ENCODE assay signal across 8 mouse cellular contexts in the genomic region with DNA sequence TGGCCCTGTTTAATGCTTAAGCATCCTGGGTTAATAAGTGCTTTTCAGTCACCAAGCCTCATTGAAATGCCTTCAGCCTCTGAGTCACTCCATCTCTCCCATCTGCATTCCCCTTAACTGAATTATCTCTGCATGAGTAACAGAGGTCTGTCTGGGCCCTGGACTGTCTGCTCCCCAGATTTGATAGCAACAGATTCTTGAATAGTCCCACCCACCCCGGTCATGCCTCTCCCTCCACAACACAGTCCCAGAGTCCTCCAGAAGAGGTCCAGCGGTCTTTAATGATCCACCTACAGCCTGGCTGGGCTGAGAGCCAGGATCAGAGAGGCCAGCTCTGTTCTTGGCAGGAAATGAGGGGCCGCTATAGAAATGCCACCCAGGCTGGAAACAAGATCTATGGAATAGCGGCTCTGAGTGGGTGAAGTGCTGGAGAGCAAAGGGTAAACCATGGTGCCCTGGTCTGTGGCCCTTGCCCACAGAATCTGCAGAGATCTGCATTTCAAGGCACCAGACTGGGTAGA.
DNase-seq lines count a peak whose midpoint lies in the region; ATAC-seq and TF ChIP-seq lines count a peak whose summit lies in the region.

No protein-coding gene starts in this region.

- TF ChIP-seq CTCF in midbrain, postnatal 0 days (IDR thresholded peaks at IDR 0.05): no peak
- TF ChIP-seq CTCF in kidney, postnatal 0 days (IDR thresholded peaks at IDR 0.05; ENCODE audit: low read depth): peak; percentile 22; the same call in 1 of the 2 replicates

- no peak overlapping the region for H3K27ac ChIP-seq in midbrain, postnatal 0 days (ENCODE audit: low read depth, low read length)
- H3K27ac ChIP-seq in midbrain, embryonic 16.5 days (ENCODE audit: low read length): no peak overlapping the region
- peak overlapping the region; percentile 65 for H3K27ac ChIP-seq in kidney, postnatal 0 days
- no peak overlapping the region for H3K27ac ChIP-seq in forebrain, embryonic 12.5 days

- WGBS in midbrain, postnatal 0 days: 62% methylated on average over 4 of the region's 4 CpGs
- WGBS in midbrain, embryonic 16.5 days: 62% methylated on average over 4 of the region's 4 CpGs
- WGBS in kidney, postnatal 0 days: 6% methylated on average over 4 of the region's 4 CpGs
- 71% methylated on average over 4 of the region's 4 CpGs for WGBS in forebrain, embryonic 12.5 days

- peak; percentile 14 for DNase-seq in embryo, embryonic 11 days
- DNase-seq in embryo, embryonic 9.5 days (ENCODE audit: extremely low spot score): no peak
- peak; percentile 55 for DNase-seq in midbrain, postnatal 0 days (ENCODE audit: low spot score)
- DNase-seq in kidney, postnatal 0 days (ENCODE audit: low spot score): peak; percentile 51
- peak; percentile 30 for DNase-seq in yolk sac, embryonic 10.5 days (ENCODE audit: low spot score)
- DNase-seq in frontal cortex, adult 2 months (ENCODE audit: extremely low spot score in 1 of 2, low spot score in 1 of 2): no peak

- no peaks in the 10 kb centered on the region for H3K9me3 ChIP-seq in midbrain, postnatal 0 days (ENCODE audit: low read length)
- no peaks in the 10 kb centered on the region for H3K9me3 ChIP-seq in midbrain, embryonic 16.5 days (replicated peaks; ENCODE audit: control insufficient read depth, low read length, poor library complexity, severe bottlenecking)
- H3K9me3 ChIP-seq in kidney, postnatal 0 days (replicated peaks; ENCODE audit: low read length): no peaks in the 10 kb centered on the region
- no peaks in the 10 kb centered on the region for H3K9me3 ChIP-seq in forebrain, embryonic 12.5 days

- no peak overlapping the region for H3K9ac ChIP-seq in midbrain, postnatal 0 days (replicated peaks; ENCODE audit: low read length, poor library complexity, severe bottlenecking)
- H3K9ac ChIP-seq in midbrain, embryonic 16.5 days (ENCODE audit: low read depth, low read length): no peak overlapping the region
- no peak overlapping the region for H3K9ac ChIP-seq in kidney, postnatal 0 days (ENCODE audit: low read depth, low read length)
- H3K9ac ChIP-seq in forebrain, embryonic 12.5 days: no peak overlapping the region

- H3K27me3 ChIP-seq in midbrain, postnatal 0 days (ENCODE audit: insufficient read depth, low read length): no peaks in the 10 kb centered on the region
- no peaks in the 10 kb centered on the region for H3K27me3 ChIP-seq in midbrain, embryonic 16.5 days (ENCODE audit: control insufficient read depth, insufficient read depth, low read depth, low read length)
- H3K27me3 ChIP-seq in kidney, postnatal 0 days (ENCODE audit: insufficient read depth, low read length): no peaks in the 10 kb centered on the region
- H3K27me3 ChIP-seq in forebrain, embryonic 12.5 days: peaks cover 5% of the 10 kb centered on the region; the same call in 1 of the 2 replicates

- no peaks in the 10 kb centered on the region for H3K4me1 ChIP-seq in midbrain, postnatal 0 days (ENCODE audit: insufficient read depth, low read length)
- 0 out of 2 replicates have a peak, but pooled peaks cover 3% of the 10 kb centered on the region for H3K4me1 ChIP-seq in midbrain, embryonic 16.5 days (ENCODE audit: control insufficient read depth, insufficient read depth, low read length)
- peaks cover 21% of the 10 kb centered on the region for H3K4me1 ChIP-seq in kidney, postnatal 0 days (replicated peaks; ENCODE audit: insufficient read depth, low read length)
- peaks cover 15% of the 10 kb centered on the region; the same call in 1 of the 2 replicates for H3K4me1 ChIP-seq in forebrain, embryonic 12.5 days

- H3K4me3 ChIP-seq in midbrain, postnatal 0 days (ENCODE audit: low read depth, low read length): no peak overlapping the region
- H3K4me3 ChIP-seq in midbrain, embryonic 16.5 days (ENCODE audit: low read depth, low read length): no peak overlapping the region
- no peak overlapping the region for H3K4me3 ChIP-seq in kidney, postnatal 0 days (replicated peaks; ENCODE audit: low read depth, low read length)
- H3K4me3 ChIP-seq in forebrain, embryonic 12.5 days (replicated peaks): no peak overlapping the region

- H3K4me2 ChIP-seq in midbrain, postnatal 0 days (ENCODE audit: low read depth, low read length, poor library complexity, severe bottlenecking): no peak overlapping the region
- no peak overlapping the region for H3K4me2 ChIP-seq in midbrain, embryonic 16.5 days (ENCODE audit: low read length)
- H3K4me2 ChIP-seq in kidney, postnatal 0 days (ENCODE audit: low read length): no peak overlapping the region
- no peak overlapping the region for H3K4me2 ChIP-seq in forebrain, embryonic 12.5 days

- ATAC-seq in midbrain, postnatal 0 days (ENCODE audit: low FRiP score): no peak
- no peak for ATAC-seq in midbrain, embryonic 16.5 days
- ATAC-seq in kidney, postnatal 0 days (replicated peaks; ENCODE audit: low FRiP score, low read depth): peak; percentile 85
- ATAC-seq in forebrain, embryonic 12.5 days (ENCODE audit: low FRiP score): no peak

- H3K36me3 ChIP-seq in midbrain, postnatal 0 days (ENCODE audit: insufficient read depth, low read length): no peaks in the 10 kb centered on the region
- H3K36me3 ChIP-seq in midbrain, embryonic 16.5 days (ENCODE audit: control insufficient read depth, insufficient read depth, low read length): no peaks in the 10 kb centered on the region
- H3K36me3 ChIP-seq in kidney, postnatal 0 days (ENCODE audit: insufficient read depth, low read length): no peaks in the 10 kb centered on the region
- H3K36me3 ChIP-seq in forebrain, embryonic 12.5 days (replicated peaks): no peaks in the 10 kb centered on the region

Comparison
In these comparisons a context has a peak if more than half of its experiments do, and no peak if none do; other contexts are left out.
1. DNase-seq: peak in embryo, embryonic 11 days (single experiment), midbrain, postnatal 0 days (single experiment), kidney, postnatal 0 days (single experiment) and yolk sac, embryonic 10.5 days (single experiment); none in embryo, embryonic 9.5 days (single experiment) and frontal cortex, adult 2 months (0 of 2).